ENCODE assay signal across 8 mouse cellular contexts in genomic region chr2:170252255-170253034, GRCm38 (mm10).
DNase-seq lines count a peak whose midpoint lies in the region; ATAC-seq and TF ChIP-seq lines count a peak whose summit lies in the region.

No protein-coding gene starts in this region.

- peak; percentile 24 for DNase-seq in kidney, adult 9 months
- peak; percentile 96 for DNase-seq in MEL (ENCODE audit: low read depth, low spot score)
- DNase-seq in heart, postnatal 25 days (ENCODE audit: low spot score) = peak; percentile 20
- peak; percentile 84 for DNase-seq in lung, postnatal 25 days (ENCODE audit: low spot score)
- DNase-seq in thymus, adult 2 months = peak; percentile 81
- DNase-seq in testis, postnatal 14 days (ENCODE audit: low spot score) = no peak
- DNase-seq in urinary bladder, postnatal 36 days (ENCODE audit: low spot score in 2 of 2) = no peak

- no peaks in the 10 kb centered on the region for H3K36me3 ChIP-seq in kidney, embryonic 14.5 days (ENCODE audit: control insufficient read depth, insufficient read depth, low read length)
- H3K36me3 ChIP-seq in MEL (ENCODE audit: control insufficient read depth in 1 of 2, insufficient read depth in 2 of 2, low read length in 2 of 2) = peaks cover 0 to 17% of the 10 kb centered on the region in 2 experiments; a peak in 2 of 4 replicates
- H3K36me3 ChIP-seq in thymus, adult 2 months (ENCODE audit: control insufficient read depth, insufficient read depth, low read length) = no peaks in the 10 kb centered on the region

- H3K27me3 ChIP-seq in kidney, embryonic 14.5 days (ENCODE audit: control insufficient read depth, insufficient read depth, low read length) = no peaks in the 10 kb centered on the region
- no peaks in the 10 kb centered on the region for H3K27me3 ChIP-seq in MEL (ENCODE audit: control insufficient read depth in 1 of 2, insufficient read depth in 2 of 2, low read length in 2 of 2)
- H3K27me3 ChIP-seq in thymus, adult 2 months (ENCODE audit: control insufficient read depth, insufficient read depth, low read length) = no peaks in the 10 kb centered on the region

- no peak for TF ChIP-seq CTCF in MEL (IDR thresholded peaks at IDR 0.05 in 2 of 3, conservative IDR thresholded peaks at IDR 0.05 in 1 of 3; ENCODE audit: control insufficient read depth in 1 of 3, insufficient read depth in 1 of 3, low read depth in 2 of 3, low read length in 3 of 3, poor library complexity in 1 of 3, severe bottlenecking in 1 of 3)
- no peak for TF ChIP-seq CTCF in thymus, adult 2 months (IDR thresholded peaks at IDR 0.05; ENCODE audit: borderline replicate concordance, control insufficient read depth, extremely low read depth, insufficient read depth, low read length, poor library complexity)

- H3K4me1 ChIP-seq in kidney, embryonic 14.5 days (ENCODE audit: control insufficient read depth, insufficient read depth, low read length) = 0 out of 2 replicates have a peak, but pooled peaks cover 3% of the 10 kb centered on the region
- H3K4me1 ChIP-seq in MEL (ENCODE audit: control insufficient read depth in 1 of 2, insufficient read depth in 2 of 2, low read length in 2 of 2) = peaks cover 5 to 17% of the 10 kb centered on the region in 2 experiments
- H3K4me1 ChIP-seq in thymus, adult 2 months (replicated peaks; ENCODE audit: control insufficient read depth, insufficient read depth, low read length) = peaks cover 14% of the 10 kb centered on the region

- peak; percentile 49 to 57 for TF ChIP-seq EP300 in MEL (IDR thresholded peaks at IDR 0.05; ENCODE audit: low read depth in 1 of 2, low read length in 2 of 2)

- WGBS in kidney, embryonic 14.5 days = 59% methylated on average over 14 of the region's 14 CpGs
- 19% methylated on average over 14 of the region's 14 CpGs for WGBS in thymus, adult 2 months

- H3K9me3 ChIP-seq in kidney, embryonic 14.5 days (ENCODE audit: control insufficient read depth, low read length) = no peaks in the 10 kb centered on the region
- H3K9me3 ChIP-seq in MEL (replicated peaks; ENCODE audit: insufficient read depth, low read length) = no peaks in the 10 kb centered on the region

- no peak overlapping the region for H3K9ac ChIP-seq in kidney, embryonic 14.5 days (ENCODE audit: low read depth, low read length)
- peak overlapping the region; percentile 63 for H3K9ac ChIP-seq in MEL (ENCODE audit: control insufficient read depth, low read depth, low read length, poor library complexity, severe bottlenecking)

- no peaks in the 10 kb centered on the region for H3K79me2 ChIP-seq in MEL (ENCODE audit: control insufficient read depth, insufficient read depth, low read length, poor library complexity)

- no peak for ATAC-seq in kidney, embryonic 14.5 days (ENCODE audit: low FRiP score, low TSS enrichment)

- H3K4me2 ChIP-seq in kidney, embryonic 14.5 days (replicated peaks; ENCODE audit: low read depth, low read length) = no peak overlapping the region

- no peak overlapping the region for H3K27ac ChIP-seq in kidney, embryonic 14.5 days (ENCODE audit: low read depth, low read length)
- H3K27ac ChIP-seq in MEL (ENCODE audit: control insufficient read depth, low read depth, low read length) = peak overlapping the region; percentile 72
- no peak overlapping the region for H3K27ac ChIP-seq in thymus, adult 2 months (ENCODE audit: control insufficient read depth, insufficient read depth, low read length)

- TF ChIP-seq POLR2A in MEL (IDR thresholded peaks at IDR 0.05; ENCODE audit: control insufficient read depth in 1 of 2, insufficient read depth in 1 of 2, low read depth in 1 of 2, low read length in 2 of 2, poor library complexity in 1 of 2) = peak; percentile 35 to 78; a peak in 2 of 4 replicates
- TF ChIP-seq POLR2A in thymus, adult 2 months (IDR thresholded peaks at IDR 0.05; ENCODE audit: control insufficient read depth, extremely low read depth, insufficient read depth, low read length, poor library complexity) = no peak

- intact Hi-C loops in heart, postnatal 25 days (cut with DNase I) = no loop called here

- TF ChIP-seq RAD21 in MEL (IDR thresholded peaks at IDR 0.05; ENCODE audit: low read depth, low read length) = no peak; the same call in 1 of the 2 replicates

- no peak overlapping the region for H3K4me3 ChIP-seq in kidney, embryonic 14.5 days (ENCODE audit: low read length)
- H3K4me3 ChIP-seq in MEL (ENCODE audit: control insufficient read depth in 1 of 2, insufficient read depth in 1 of 2, low read depth in 2 of 2, low read length in 2 of 2) = peak overlapping the region; percentile 47 to 59
- no peak overlapping the region for H3K4me3 ChIP-seq in thymus, adult 2 months (ENCODE audit: control insufficient read depth, insufficient read depth, low read length)

TF ChIP-seq in MEL, 35 proteins besides CTCF, POLR2A, EP300 and RAD21:
- TF ChIP-seq POLR2AphosphoS5 (IDR thresholded peaks at IDR 0.05; ENCODE audit: borderline replicate concordance, low read depth, low read length) (peak; percentile 40; the same call in 1 of the 2 replicates), TBP (IDR thresholded peaks at IDR 0.05; ENCODE audit: low read depth, low read length) (peak; percentile 90), KAT2A (conservative IDR thresholded peaks at IDR 0.05; ENCODE audit: low read depth, low read length) (no peak), USF2 (IDR thresholded peaks at IDR 0.05; ENCODE audit: borderline replicate concordance in 1 of 2, insufficient read depth in 1 of 2, low read depth in 1 of 2, low read length in 2 of 2) (peak; percentile 92), MYC (IDR thresholded peaks at IDR 0.05; ENCODE audit: low read depth, low read length) (peak; percentile 96), MYB (IDR thresholded peaks at IDR 0.05; ENCODE audit: low read depth, low read length) (no peak), POLR2AphosphoS2 (IDR thresholded peaks at IDR 0.05; ENCODE audit: low read length) (no peak), MXI1 (IDR thresholded peaks at IDR 0.05; ENCODE audit: low read depth, low read length) (peak; percentile 95), ETS1 (IDR thresholded peaks at IDR 0.05; ENCODE audit: low read depth, low read length) (peak; percentile 71), USF1 (IDR thresholded peaks at IDR 0.05; ENCODE audit: low read depth, low read length) (peak; percentile 98), MEF2A (IDR thresholded peaks at IDR 0.05; ENCODE audit: extremely low read depth, insufficient replicate concordance, low read depth, low read length, poor library complexity, severe bottlenecking) (no peak), ZNF384 (IDR thresholded peaks at IDR 0.05; ENCODE audit: low read depth, low read length) (no peak), SIN3A (IDR thresholded peaks at IDR 0.05; ENCODE audit: low read length) (peak; percentile 62; the same call in 1 of the 2 replicates), MAX (IDR thresholded peaks at IDR 0.05; ENCODE audit: low read length) (peak; percentile 98), HCFC1 (IDR thresholded peaks at IDR 0.05; ENCODE audit: low read depth, low read length) (0 out of 2 replicates have a peak, but pooled peaks have one; percentile 43), ELF1 (IDR thresholded peaks at IDR 0.05; ENCODE audit: low read depth, low read length) (0 out of 2 replicates have a peak, but pooled peaks have one; percentile 32), NELFE (IDR thresholded peaks at IDR 0.05; ENCODE audit: low read depth, low read length) (peak; percentile 55; the same call in 1 of the 2 replicates), TCF12 (IDR thresholded peaks at IDR 0.05; ENCODE audit: low read depth, low read length) (0 out of 2 replicates have a peak, but pooled peaks have one; percentile 40), BHLHE40 (IDR thresholded peaks at IDR 0.05; ENCODE audit: borderline replicate concordance, low read depth, low read length) (peak; percentile 92)

Comparison
In these comparisons a context has a peak if more than half of its experiments do, and no peak if none do; other contexts are left out.
1. DNase-seq: peak in kidney, adult 9 months (single experiment), MEL (single experiment), heart, postnatal 25 days (single experiment), lung, postnatal 25 days (single experiment) and thymus, adult 2 months (single experiment); none in testis, postnatal 14 days (single experiment) and urinary bladder, postnatal 36 days (0 of 2).
2. H3K4me3 ChIP-seq: peak in MEL (2 of 2); none in kidney, embryonic 14.5 days (single experiment) and thymus, adult 2 months (single experiment).